Mouse (Mus musculus): ENCODE results near the gene Nle1.

DNA sequence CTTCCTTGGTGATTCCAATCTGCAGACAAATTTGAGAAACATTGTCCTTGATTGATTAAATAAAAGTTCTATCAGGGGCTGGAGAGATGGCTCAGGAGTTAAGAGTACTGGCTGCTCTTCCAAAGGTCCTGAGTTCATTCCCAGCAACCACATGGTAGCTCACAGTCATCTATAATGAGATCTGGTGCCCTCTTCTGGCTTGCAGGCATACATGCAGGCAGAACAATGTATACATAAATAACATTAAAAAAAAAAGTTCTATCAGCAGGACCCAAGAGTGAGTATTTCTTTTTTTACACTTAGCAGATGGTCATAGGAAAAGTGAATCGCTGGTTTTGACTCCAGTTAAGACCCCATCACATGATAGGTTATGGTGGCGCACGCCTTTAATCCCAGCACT is 21.7 kb downstream of the Nle1 start:
- TF ChIP-seq CTCF (IDR thresholded peaks at IDR 0.05; ENCODE audit: extremely low read depth, insufficient read depth, insufficient read length, insufficient replicate concordance), result no peak
- no peak for TF ChIP-seq POLR2A (IDR thresholded peaks at IDR 0.05; ENCODE audit: low read depth, low read length)
